Mouse (Mus musculus) heart, embryonic 15.5 days (tissue): Measurements from ENCODE around the gene Gm16253. TPM values are rescaled to one million over a fixed set of nuclear protein-coding genes. Genes with fewer than 3 reads are reported as not detected.

Experiments used
- ATAC-seq: fragments of 200-750 bp; cut with Nextera tagmentation; replicated peaks from 2 replicates; pipeline ENCODE4 v1.8.0; 2017; ENCODE audit warnings: low read depth, moderate TSS enrichment; ENCODE audit not compliant: insufficient number of reproducible peaks, insufficient read depth, low FRiP score
- H3K27ac ChIP-seq: fragments of 300-500 bp; sonication (generic); 2 replicates; pipeline ENCODE4 v1.5.1; 2015; ENCODE audit warnings: mild to moderate bottlenecking, inconsistent platforms
- H3K27me3 ChIP-seq: fragments of 300-500 bp; sonication (generic); 2 replicates; pipeline ENCODE4 v1.6.1; 2015; ENCODE audit warnings: inconsistent platforms
- H3K36me3 ChIP-seq: fragments of 300-500 bp; sonication (generic); 2 replicates; pipeline ENCODE4 v1.6.1; 2015; ENCODE audit warnings: mild to moderate bottlenecking, inconsistent platforms
- H3K4me1 ChIP-seq: fragments of 300-500 bp; sonication (generic); replicated peaks from 2 replicates; pipeline ENCODE4 v1.6.1; 2015; ENCODE audit warnings: inconsistent platforms
- H3K4me2 ChIP-seq: fragments of 300-500 bp; sonication (generic); 2 replicates; pipeline ENCODE4 v1.6.1; 2015; ENCODE audit warnings: inconsistent platforms, mild to moderate bottlenecking, moderate library complexity
- H3K4me3 ChIP-seq: fragments of 300-500 bp; sonication (generic); 2 replicates; pipeline ENCODE4 v1.5.1; 2015; ENCODE audit warnings: mild to moderate bottlenecking, inconsistent platforms
- H3K9ac ChIP-seq: fragments of 300-500 bp; sonication (generic); 2 replicates; pipeline ENCODE4 v1.6.1; 2015; ENCODE audit warnings: mild to moderate bottlenecking, inconsistent platforms
- H3K9me3 ChIP-seq: fragments of 300-500 bp; sonication (generic); replicated peaks from 2 replicates; pipeline ENCODE4 v1.6.1; 2016; ENCODE audit warnings: inconsistent platforms
- WGBS: fragments of 180-500 bp; shearing (Covaris S2); methylation state at CpG from one replicate; pipeline ENCODE4 v1.1.7; 2015; ENCODE audit warnings: mixed read lengths; 5-methylcytosine and 5-hydroxymethylcytosine counted together
- polyA plus RNA-seq: library from polyadenylated mRNA; unstranded; fragments of >200 nt; fragmentation: Nextera tagmentation; extraction: Ambion mirVana; gene quantifications from 2 replicates; pipeline ENCODE4 v1.2.1, GENCODE M21; 2015

The Gm16253 gene
- polyA plus RNA-seq, 1 experiment from 2014 or later, result 1.6 TPM

- Histone ChIP-seq H3K36me3 (no peaks in the 10 kb centered on the region), H3K4me1 (peaks cover 60% of the 10 kb centered on the region), H3K4me3 (peak overlapping the region; percentile 32; the same call in 1 of the 2 replicates), H3K9me3 (no peaks in the 10 kb centered on the region), H3K27ac (peak overlapping the region; percentile 98), H3K4me2 (peak overlapping the region; percentile 60), H3K27me3 (no peaks in the 10 kb centered on the region), H3K9ac (peak overlapping the region; percentile 46)
- WGBS, result 67% methylated on average over 4 of the region's 4 CpGs
- no peak for ATAC-seq
These were observed 782 bp downstream of the Gm16253 start for GRCm38 (mm10) chr3:96577566-96577965.

- Histone ChIP-seq H3K36me3 (no peaks in the 10 kb centered on the region), H3K4me1 (peaks cover 54% of the 10 kb centered on the region), H3K4me3 (no peak overlapping the region), H3K4me2 (no peak overlapping the region), H3K9ac (no peak overlapping the region), H3K9me3 (no peaks in the 10 kb centered on the region), H3K27ac (peak overlapping the region; percentile 98; the same call in 1 of the 2 replicates), H3K27me3 (no peaks in the 10 kb centered on the region)
- no peak for ATAC-seq
- 78% methylated on average over 12 of the region's 12 CpGs for WGBS
These were observed 1.9 kb downstream of the Gm16253 start for GRCm38 (mm10) chr3:96578561-96579238.

- H3K4me2 ChIP-seq, result no peak overlapping the region
- ATAC-seq, result no peak
- H3K9me3 ChIP-seq, result no peaks in the 10 kb centered on the region
- no peaks in the 10 kb centered on the region for H3K36me3 ChIP-seq
- H3K4me1 ChIP-seq, result peaks cover 48% of the 10 kb centered on the region
- H3K4me3 ChIP-seq, result no peak overlapping the region
- no peaks in the 10 kb centered on the region for H3K27me3 ChIP-seq
- WGBS, result 72% methylated on average over 4 of the region's 4 CpGs
- H3K27ac ChIP-seq, result peak overlapping the region; percentile 38; the same call in 1 of the 2 replicates
- no peak overlapping the region for H3K9ac ChIP-seq
These were observed 2.5 kb downstream of the Gm16253 start for GRCm38 (mm10) chr3:96579239-96579750.

GRCm38 (mm10) chr3:96579885-96580454 lies 3.2 kb downstream of the Gm16253 start:
- H3K36me3 ChIP-seq, result no peaks in the 10 kb centered on the region
- 10% methylated on average over 16 of the region's 16 CpGs for WGBS
- no peaks in the 10 kb centered on the region for H3K27me3 ChIP-seq
- peak overlapping the region; percentile 3; the same call in 1 of the 2 replicates for H3K27ac ChIP-seq
- peak overlapping the region; percentile 43; the same call in 1 of the 2 replicates for H3K9ac ChIP-seq
- H3K4me3 ChIP-seq, result peak overlapping the region; percentile 30
- H3K9me3 ChIP-seq, result no peaks in the 10 kb centered on the region
- H3K4me2 ChIP-seq, result peak overlapping the region; percentile 59
- ATAC-seq, result 0 out of 2 replicates have a peak, but pooled peaks have one; percentile 8
- peaks cover 47% of the 10 kb centered on the region for H3K4me1 ChIP-seq

GRCm38 (mm10) chr3:96581141-96581540 lies 4.4 kb downstream of the Gm16253 start:
- Histone ChIP-seq H3K9ac (no peak overlapping the region), H3K4me2 (no peak overlapping the region), H3K4me3 (no peak overlapping the region), H3K27me3 (no peaks in the 10 kb centered on the region), H3K9me3 (no peaks in the 10 kb centered on the region), H3K4me1 (peaks cover 35% of the 10 kb centered on the region), H3K27ac (no peak overlapping the region), H3K36me3 (no peaks in the 10 kb centered on the region)
- ATAC-seq, result no peak
- WGBS, result 63% methylated on average over 6 of the region's 6 CpGs

- 82% methylated on average over 16 of the region's 16 CpGs for WGBS
- ATAC-seq, result no peak
- H3K4me2 ChIP-seq, result no peak overlapping the region
These were observed 5.2 kb downstream of the Gm16253 start for GRCm38 (mm10) chr3:96581771-96582515.

GRCm38 (mm10) chr3:96583386-96583785 lies 6.6 kb downstream of the Gm16253 start:
- Histone ChIP-seq H3K4me2 (no peak overlapping the region), H3K9ac (no peak overlapping the region), H3K27ac (no peak overlapping the region), H3K4me1 (peaks cover 18% of the 10 kb centered on the region), H3K4me3 (no peak overlapping the region), H3K36me3 (no peaks in the 10 kb centered on the region), H3K27me3 (no peaks in the 10 kb centered on the region), H3K9me3 (no peaks in the 10 kb centered on the region)
- ATAC-seq, result no peak
- WGBS, result 89% methylated on average over 5 of the region's 5 CpGs

More at GRCm38 (mm10) chr3:96581771-96582515, 5.2 kb downstream of the Gm16253 start:
- H3K4me3 ChIP-seq, result no peak overlapping the region
- H3K9ac ChIP-seq, result no peak overlapping the region
- H3K4me1 ChIP-seq, result peaks cover 29% of the 10 kb centered on the region
- H3K27ac ChIP-seq, result no peak overlapping the region
- no peaks in the 10 kb centered on the region for H3K9me3 ChIP-seq
- H3K36me3 ChIP-seq, result no peaks in the 10 kb centered on the region
- no peaks in the 10 kb centered on the region for H3K27me3 ChIP-seq

GRCm38 (mm10) chr3:96590657-96591056 lies 13.9 kb downstream of the Gm16253 start:
- no peaks in the 10 kb centered on the region for H3K27me3 ChIP-seq
- ATAC-seq, result no peak
- H3K4me2 ChIP-seq, result no peak overlapping the region
- no peak overlapping the region for H3K4me3 ChIP-seq
- H3K27ac ChIP-seq, result no peak overlapping the region
- WGBS, result 81% methylated on average over 4 of the region's 4 CpGs
- H3K9ac ChIP-seq, result no peak overlapping the region
- no peaks in the 10 kb centered on the region for H3K36me3 ChIP-seq
- H3K4me1 ChIP-seq, result peaks cover 18% of the 10 kb centered on the region
- no peaks in the 10 kb centered on the region for H3K9me3 ChIP-seq

GRCm38 (mm10) chr3:96593374-96593773 lies 16.6 kb downstream of the Gm16253 start:
- no peak for ATAC-seq
- H3K36me3 ChIP-seq, result no peaks in the 10 kb centered on the region
- H3K4me3 ChIP-seq, result peak overlapping the region; percentile 85
- under 1% methylated on average over 10 of the region's 10 CpGs for WGBS
- no peaks in the 10 kb centered on the region for H3K9me3 ChIP-seq
- peak overlapping the region; percentile 88 for H3K9ac ChIP-seq
- peak overlapping the region; percentile 92 for H3K27ac ChIP-seq
- H3K27me3 ChIP-seq, result no peaks in the 10 kb centered on the region
- H3K4me2 ChIP-seq, result peak overlapping the region; percentile 85
- peaks cover 43% of the 10 kb centered on the region for H3K4me1 ChIP-seq

GRCm38 (mm10) chr3:96593790-96594560 lies 17.2 kb downstream of the Gm16253 start, which contains the start of gene Polr3gl:
Gene Polr3gl (minus strand): TSS chr3:96594181.
- no peaks in the 10 kb centered on the region for H3K36me3 ChIP-seq
- ATAC-seq, result peak; percentile 83
- WGBS, result under 1% methylated on average over 38 of the region's 38 CpGs

More at GRCm38 (mm10) chr3:96593790-96594560, 17.2 kb downstream of the Gm16253 start, which contains the start of gene Polr3gl:
- H3K4me1 ChIP-seq, result peaks cover 49% of the 10 kb centered on the region
- H3K9me3 ChIP-seq, result no peaks in the 10 kb centered on the region
- H3K4me2 ChIP-seq, result peak within 1 kb of the TSS; percentile 85
- no peaks in the 10 kb centered on the region for H3K27me3 ChIP-seq
- peak within 1 kb of the TSS; percentile 92 for H3K27ac ChIP-seq
- peak within 1 kb of the TSS; percentile 85 for H3K4me3 ChIP-seq
- H3K9ac ChIP-seq, result peak within 1 kb of the TSS; percentile 88
